In genomic region chr7:118788481-118788880, GRCm38 (mm10) we compare ENCODE assay signal across 19 mouse cellular contexts. TPM values are rescaled to one million over a fixed set of nuclear protein-coding genes. Genes with fewer than 3 reads are reported as not detected.
DNase-seq lines count a peak whose midpoint lies in the region; ATAC-seq and TF ChIP-seq lines count a peak whose summit lies in the region.
"Had no signal": no experiment of that assay in that cellular context is flagged by ENCODE, and none has a peak within 500 bp of the region (broad histone marks: within the 10 kb centered on the region; RNA-seq: fewer than 3 reads in every experiment).

No protein-coding gene starts in this region.

- H3K4me2 ChIP-seq in midbrain, embryonic 11.5 days = no peak overlapping the region
- H3K4me2 ChIP-seq in midbrain, embryonic 14.5 days (ENCODE audit: low read length) = no peak overlapping the region
- H3K4me2 ChIP-seq: forebrain, embryonic 13.5 days; hindbrain, embryonic 13.5 days; limb, embryonic 12.5 days; neural tube, embryonic 12.5 days had no signal

- H3K9ac ChIP-seq in midbrain, embryonic 11.5 days (ENCODE audit: low read length) = no peak overlapping the region
- no peak overlapping the region for H3K9ac ChIP-seq in midbrain, embryonic 14.5 days (replicated peaks; ENCODE audit: low read length)
- H3K9ac ChIP-seq: forebrain, embryonic 13.5 days; hindbrain, embryonic 13.5 days; limb, embryonic 12.5 days; liver, embryonic 14.5 days; neural tube, embryonic 12.5 days had no signal

- H3K27ac ChIP-seq in midbrain, embryonic 11.5 days (ENCODE audit: low read depth, low read length) = no peak overlapping the region
- H3K27ac ChIP-seq in midbrain, embryonic 14.5 days (replicated peaks; ENCODE audit: low read depth, low read length) = no peak overlapping the region
- no peak overlapping the region for H3K27ac ChIP-seq in thymus, adult 2 months (ENCODE audit: control insufficient read depth, insufficient read depth, low read length)
- H3K27ac ChIP-seq: forebrain, embryonic 13.5 days; hindbrain, embryonic 13.5 days; limb, embryonic 12.5 days; liver, embryonic 14.5 days; neural tube, embryonic 12.5 days had no signal

- peak; percentile 38 for ATAC-seq in frontal cortex, adult (ENCODE audit: low TSS enrichment)
- ATAC-seq in midbrain, embryonic 11.5 days (ENCODE audit: low FRiP score) = no peak
- no peak for ATAC-seq in midbrain, embryonic 14.5 days (ENCODE audit: low FRiP score, low TSS enrichment)
- ATAC-seq: forebrain, embryonic 13.5 days; intestine, embryonic 16.5 days had no signal

- no peak for TF ChIP-seq CTCF in thymus, adult 2 months (IDR thresholded peaks at IDR 0.05; ENCODE audit: borderline replicate concordance, control insufficient read depth, extremely low read depth, insufficient read depth, low read length, poor library complexity)

- DNase-seq in frontal cortex, postnatal 14 days (ENCODE audit: low spot score in 2 of 2) = no peak
- peak; percentile 75 for DNase-seq in midbrain, embryonic 11.5 days (ENCODE audit: low spot score, missing footprints)
- no peak for DNase-seq in midbrain, embryonic 14.5 days
- peak; percentile 2 for DNase-seq in NIH3T3 (ENCODE audit: low read depth)
- DNase-seq in adrenal gland, postnatal 36 days = peak; percentile 57 to 74
- no peak for DNase-seq in thymus, adult 2 months
- DNase-seq: B cell, adult 2 months; cerebellum, adult 9-10 months; kidney, postnatal 10 days; lung, postnatal 10 days; retina, postnatal 1 day had no signal

- peaks cover 2% of the 10 kb centered on the region; the same call in 1 of the 2 replicates for H3K4me1 ChIP-seq in midbrain, embryonic 11.5 days (ENCODE audit: control insufficient read depth, insufficient read depth, low read length)
- H3K4me1 ChIP-seq in midbrain, embryonic 14.5 days (ENCODE audit: control insufficient read depth, insufficient read depth, low read length) = no peaks in the 10 kb centered on the region
- no peaks in the 10 kb centered on the region for H3K4me1 ChIP-seq in thymus, adult 2 months (replicated peaks; ENCODE audit: control insufficient read depth, insufficient read depth, low read length)
- H3K4me1 ChIP-seq: forebrain, embryonic 13.5 days; hindbrain, embryonic 13.5 days; limb, embryonic 12.5 days; megakaryocyte, embryonic 14.5 days; neural tube, embryonic 12.5 days had no signal

- WGBS in midbrain, embryonic 11.5 days = 54% methylated on average over 7 of the region's 7 CpGs
- 45% methylated on average over 7 of the region's 7 CpGs for WGBS in midbrain, embryonic 14.5 days
- WGBS in thymus, adult 2 months = 95% methylated on average over 7 of the region's 7 CpGs

- TF ChIP-seq POLR2A in thymus, adult 2 months (IDR thresholded peaks at IDR 0.05; ENCODE audit: control insufficient read depth, extremely low read depth, insufficient read depth, low read length, poor library complexity) = no peak

- H3K4me3 ChIP-seq in midbrain, embryonic 11.5 days (ENCODE audit: low read depth, low read length) = no peak overlapping the region
- no peak overlapping the region for H3K4me3 ChIP-seq in midbrain, embryonic 14.5 days (replicated peaks; ENCODE audit: low read depth, low read length)
- H3K4me3 ChIP-seq in thymus, adult 2 months (ENCODE audit: control insufficient read depth, insufficient read depth, low read length) = no peak overlapping the region
- H3K4me3 ChIP-seq: forebrain, embryonic 13.5 days; hindbrain, embryonic 13.5 days; limb, embryonic 12.5 days; megakaryocyte, embryonic 14.5 days; neural tube, embryonic 12.5 days had no signal

- no peaks in the 10 kb centered on the region for H3K36me3 ChIP-seq in midbrain, embryonic 11.5 days (ENCODE audit: control insufficient read depth, insufficient read depth, low read length)
- H3K36me3 ChIP-seq in midbrain, embryonic 14.5 days (ENCODE audit: control insufficient read depth, insufficient read depth, low read length) = peaks cover 51% of the 10 kb centered on the region
- H3K36me3 ChIP-seq in thymus, adult 2 months (ENCODE audit: control insufficient read depth, insufficient read depth, low read length) = peaks cover 13% of the 10 kb centered on the region

- no peaks in the 10 kb centered on the region for H3K9me3 ChIP-seq in midbrain, embryonic 11.5 days (ENCODE audit: control insufficient read depth, low read length)
- no peaks in the 10 kb centered on the region for H3K9me3 ChIP-seq in midbrain, embryonic 14.5 days (ENCODE audit: control insufficient read depth, low read length)
- H3K9me3 ChIP-seq: forebrain, embryonic 13.5 days; hindbrain, embryonic 13.5 days; limb, embryonic 12.5 days; megakaryocyte, embryonic 14.5 days; neural tube, embryonic 12.5 days had no signal

- H3K27me3 ChIP-seq in midbrain, embryonic 11.5 days (ENCODE audit: control insufficient read depth, insufficient read depth, low read length) = no peaks in the 10 kb centered on the region
- no peaks in the 10 kb centered on the region for H3K27me3 ChIP-seq in midbrain, embryonic 14.5 days (ENCODE audit: control insufficient read depth, insufficient read depth, low read length)
- H3K27me3 ChIP-seq in thymus, adult 2 months (ENCODE audit: control insufficient read depth, insufficient read depth, low read length) = no peaks in the 10 kb centered on the region
- H3K27me3 ChIP-seq: forebrain, embryonic 13.5 days; hindbrain, embryonic 13.5 days; limb, embryonic 12.5 days; megakaryocyte, embryonic 14.5 days; neural tube, embryonic 12.5 days had no signal

RNA-seq across cellular contexts. Expression of gene Vps35l, which starts 48.5 kb away (rescaled TPM):
- polyA plus RNA-seq in midbrain, embryonic 11.5 days (2014; fragmentation: Nextera tagmentation; extraction: Ambion mirVana) = 74.2 and 82.8 TPM in 2 replicates
- polyA plus RNA-seq in midbrain, embryonic 14.5 days (2014; fragmentation: Nextera tagmentation; extraction: Ambion mirVana) = 83.6 and 101 TPM in 2 replicates
- total RNA-seq in adrenal gland, postnatal 36 days (2021) = 10 to 100 TPM; 54.7 to 66.0 TPM
- polyA plus RNA-seq in thymus, adult 2 months (2012; rRNA removed) = 56.2 and 61.1 TPM in 2 replicates

Comparison
In these comparisons a context has a peak if more than half of its experiments do, and no peak if none do; other contexts are left out.
1. DNase-seq: peak in midbrain, embryonic 11.5 days (single experiment), NIH3T3 (single experiment) and adrenal gland, postnatal 36 days (2 of 2); none in frontal cortex, postnatal 14 days (0 of 2), midbrain, embryonic 14.5 days (single experiment) and thymus, adult 2 months (single experiment).